Mouse (Mus musculus): ENCODE measurements around the gene Lrrc15. TPM values are rescaled to one million over a fixed set of nuclear protein-coding genes. Genes with fewer than 3 reads are reported as not detected.

The Lrrc15 gene
- polyA plus RNA-seq, 1 experiment from 2014 or later = 1.1 TPM

DNA sequence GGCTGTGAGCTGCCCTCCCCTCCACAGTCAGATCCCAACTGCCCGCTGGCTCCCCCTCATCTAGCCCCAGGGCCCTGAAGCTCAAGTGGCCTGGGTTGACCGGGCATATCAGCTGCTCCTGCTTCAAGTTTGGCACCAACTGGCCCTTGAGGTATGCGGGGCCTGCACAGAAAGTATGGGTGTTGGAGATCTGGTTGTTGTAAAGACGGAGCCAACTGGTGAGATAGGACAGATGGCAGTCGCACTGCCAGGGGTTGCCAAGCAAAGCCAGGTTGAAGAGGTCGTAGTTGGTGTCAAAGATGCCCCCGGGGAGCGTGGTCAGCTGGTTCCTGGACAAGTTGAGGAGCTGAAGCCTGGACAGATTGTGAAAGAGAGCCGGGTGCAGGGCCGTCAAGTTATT is 23.6 kb downstream of the Lrrc15 start:
- Histone ChIP-seq H3K27ac (no peak overlapping the region), H3K36me3 (no peaks in the 10 kb centered on the region)
- 82% methylated on average over 10 of the region's 10 CpGs for WGBS

DNA sequence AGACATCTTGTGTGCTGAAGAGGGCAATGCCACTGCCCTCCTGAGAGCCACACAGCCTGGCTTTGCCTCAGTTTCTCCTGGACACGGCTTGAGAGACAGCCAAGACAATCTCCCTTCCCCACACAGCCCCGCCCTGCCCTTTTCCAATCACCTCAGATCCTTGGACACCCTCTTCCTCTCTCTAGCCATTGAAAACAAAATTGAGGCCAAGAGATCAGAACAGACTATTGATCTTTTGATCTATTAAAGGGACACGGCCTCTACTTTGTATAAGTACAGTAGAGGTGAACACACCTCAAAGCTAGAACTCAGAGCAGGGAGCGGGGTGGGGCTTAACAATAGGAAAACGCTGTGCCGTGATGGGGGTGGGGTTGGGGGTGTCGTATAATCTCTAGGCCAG is 24.6 kb downstream of the Lrrc15 start:
- H3K4me1 ChIP-seq = no peaks in the 10 kb centered on the region
- ATAC-seq (ENCODE audit: insufficient number of reproducible peaks, insufficient read depth, low FRiP score, low TSS enrichment) = no peak
- no peaks in the 10 kb centered on the region for H3K27me3 ChIP-seq
- no peaks in the 10 kb centered on the region for H3K9me3 ChIP-seq
- no peak overlapping the region for H3K9ac ChIP-seq
- H3K36me3 ChIP-seq = no peaks in the 10 kb centered on the region
- no peak overlapping the region for H3K27ac ChIP-seq
- H3K4me2 ChIP-seq (replicated peaks) = no peak overlapping the region
- WGBS = 88% methylated on average over 7 of the region's 7 CpGs
- no peak overlapping the region for H3K4me3 ChIP-seq

More for the DNA sequence above, 23.6 kb downstream of the Lrrc15 start:
- Histone ChIP-seq H3K9me3 (no peaks in the 10 kb centered on the region), H3K4me1 (no peaks in the 10 kb centered on the region), H3K4me2 (replicated peaks) (no peak overlapping the region), H3K4me3 (no peak overlapping the region), H3K9ac (no peak overlapping the region), H3K27me3 (no peaks in the 10 kb centered on the region)
- no peak for ATAC-seq (ENCODE audit: insufficient number of reproducible peaks, insufficient read depth, low FRiP score, low TSS enrichment)

- Histone ChIP-seq H3K27ac (no peak overlapping the region), H3K4me3 (no peak overlapping the region), H3K36me3 (no peaks in the 10 kb centered on the region), H3K27me3 (no peaks in the 10 kb centered on the region), H3K9ac (no peak overlapping the region), H3K4me2 (replicated peaks) (no peak overlapping the region), H3K9me3 (no peaks in the 10 kb centered on the region), H3K4me1 (peaks cover under 1% of the 10 kb centered on the region; the same call in 1 of the 2 replicates)
- ATAC-seq (ENCODE audit: insufficient number of reproducible peaks, insufficient read depth, low FRiP score, low TSS enrichment) = no peak
- WGBS = 78% methylated on average over 9 of the region's 9 CpGs
Measured at GRCm38 (mm10) chr16:30257718-30258117, 25.3 kb downstream of the Lrrc15 start.

- Histone ChIP-seq H3K4me1 (peaks cover 6% of the 10 kb centered on the region; the same call in 1 of the 2 replicates), H3K4me2 (replicated peaks) (no peak overlapping the region), H3K9ac (no peak overlapping the region), H3K9me3 (no peaks in the 10 kb centered on the region), H3K36me3 (no peaks in the 10 kb centered on the region), H3K27me3 (0 out of 2 replicates have a peak, but pooled peaks cover 8% of the 10 kb centered on the region), H3K4me3 (no peak overlapping the region), H3K27ac (no peak overlapping the region)
- no peak for ATAC-seq (ENCODE audit: insufficient number of reproducible peaks, insufficient read depth, low FRiP score, low TSS enrichment)
- WGBS = 51% methylated on average over 7 of the region's 7 CpGs
Measured at GRCm38 (mm10) chr16:30255061-30255460, 28.0 kb downstream of the Lrrc15 start.

GRCm38 (mm10) chr16:30253900-30254299 is 29.2 kb downstream of the Lrrc15 start:
- H3K4me1 ChIP-seq = peaks cover 6% of the 10 kb centered on the region; the same call in 1 of the 2 replicates
- H3K4me2 ChIP-seq (replicated peaks) = no peak overlapping the region
- WGBS = 69% methylated on average over 9 of the region's 9 CpGs
- H3K4me3 ChIP-seq = no peak overlapping the region
- no peak overlapping the region for H3K9ac ChIP-seq
- 0 out of 2 replicates have a peak, but pooled peaks cover 8% of the 10 kb centered on the region for H3K27me3 ChIP-seq
- H3K9me3 ChIP-seq = no peaks in the 10 kb centered on the region
- H3K27ac ChIP-seq = no peak overlapping the region
- H3K36me3 ChIP-seq = no peaks in the 10 kb centered on the region
- no peak for ATAC-seq (ENCODE audit: insufficient number of reproducible peaks, insufficient read depth, low FRiP score, low TSS enrichment)

DNA sequence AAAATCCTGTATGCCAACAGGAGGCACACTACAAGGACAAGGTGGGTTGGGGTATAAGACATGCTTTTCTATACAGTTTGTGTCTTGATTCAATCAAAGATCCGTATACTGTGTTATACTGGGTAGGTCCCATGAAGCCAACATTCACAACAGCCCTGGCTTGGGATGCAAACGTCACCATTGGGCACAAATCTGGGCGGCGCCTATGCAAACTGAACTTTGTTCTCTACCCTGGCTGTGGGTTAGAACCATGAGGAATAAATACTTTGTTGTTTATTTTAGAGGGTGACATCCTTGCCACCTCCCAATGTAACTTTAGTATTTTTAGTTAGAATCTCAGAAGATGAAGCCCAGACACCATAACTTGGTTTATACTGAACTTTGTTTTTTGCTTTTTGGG is 29.7 kb downstream of the Lrrc15 start:
- WGBS = 83% methylated on average over 4 of the region's 4 CpGs
- Histone ChIP-seq H3K4me2 (replicated peaks) (no peak overlapping the region), H3K9me3 (no peaks in the 10 kb centered on the region)

DNA sequence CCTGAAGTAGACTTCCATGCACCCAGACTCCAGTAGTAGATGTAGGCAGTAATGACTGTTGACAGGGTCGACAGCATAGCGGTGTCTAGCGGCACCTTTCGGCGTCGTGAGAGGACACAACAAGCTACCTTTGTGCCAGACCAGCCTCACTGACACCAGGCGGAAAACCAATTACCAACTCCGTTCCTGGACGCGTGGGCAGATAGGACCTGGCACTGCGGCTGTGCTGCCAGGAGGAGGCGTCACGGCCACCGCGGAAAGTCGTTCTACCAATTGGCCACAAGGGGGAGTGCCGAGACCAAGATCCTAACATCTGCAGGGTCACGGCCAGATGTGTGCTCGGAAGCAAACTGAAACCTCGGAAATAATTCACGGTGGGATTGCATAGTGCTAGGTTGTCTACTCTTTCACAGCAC is 31.0 kb downstream of the Lrrc15 start:
- Histone ChIP-seq H3K9me3 (no peaks in the 10 kb centered on the region), H3K27me3 (0 out of 2 replicates have a peak, but pooled peaks cover 8% of the 10 kb centered on the region), H3K36me3 (no peaks in the 10 kb centered on the region), H3K27ac (no peak overlapping the region), H3K4me1 (peaks cover 6% of the 10 kb centered on the region; the same call in 1 of the 2 replicates), H3K4me2 (replicated peaks) (peak overlapping the region; percentile 46), H3K4me3 (0 out of 2 replicates have a peak overlapping the region, but pooled peaks have one; percentile 10), H3K9ac (no peak overlapping the region)
- WGBS = under 1% methylated on average over 21 of the region's 21 CpGs
- ATAC-seq (ENCODE audit: insufficient number of reproducible peaks, insufficient read depth, low FRiP score, low TSS enrichment) = peak; percentile 69; the same call in 1 of the 2 replicates

More for the DNA sequence above, 29.7 kb downstream of the Lrrc15 start:
- H3K27me3 ChIP-seq = 0 out of 2 replicates have a peak, but pooled peaks cover 8% of the 10 kb centered on the region
- H3K27ac ChIP-seq = no peak overlapping the region
- no peak overlapping the region for H3K9ac ChIP-seq
- peaks cover 6% of the 10 kb centered on the region; the same call in 1 of the 2 replicates for H3K4me1 ChIP-seq
- H3K4me3 ChIP-seq = no peak overlapping the region
- no peaks in the 10 kb centered on the region for H3K36me3 ChIP-seq
- no peak for ATAC-seq (ENCODE audit: insufficient number of reproducible peaks, insufficient read depth, low FRiP score, low TSS enrichment)

DNA sequence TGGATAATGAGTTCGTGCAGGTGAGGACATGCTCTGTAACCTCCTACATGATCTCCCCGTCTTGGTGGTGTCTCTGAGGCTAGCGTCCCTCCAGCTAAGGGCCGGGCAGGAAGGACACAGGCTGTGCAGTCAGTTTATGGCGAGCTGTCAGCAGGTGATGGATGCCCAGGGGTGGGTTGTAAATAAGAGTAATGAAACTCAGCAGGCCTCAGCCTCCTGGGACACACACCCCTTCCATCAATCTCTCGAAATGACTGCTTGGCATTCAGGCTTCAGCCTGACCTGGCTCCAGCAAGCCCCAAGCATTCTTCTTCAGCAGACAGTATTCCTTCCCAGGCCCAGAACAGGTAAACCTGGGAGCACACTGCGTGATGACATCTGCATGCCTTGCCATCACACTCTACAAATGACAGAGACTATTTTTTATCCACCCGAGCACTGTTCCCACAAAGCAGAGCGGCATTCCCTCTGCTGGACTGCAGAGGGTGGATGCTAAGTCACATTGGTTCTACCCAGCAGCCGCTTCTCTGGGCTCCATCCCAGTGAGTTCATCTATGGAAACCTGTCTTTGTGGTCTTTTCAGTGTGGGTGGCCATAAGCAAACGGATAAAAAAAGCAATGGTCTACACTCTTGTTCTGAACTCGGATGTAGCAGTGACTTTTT is 38.9 kb downstream of the Lrrc15 start:
- Histone ChIP-seq H3K9ac (no peak overlapping the region), H3K4me1 (peaks cover 13% of the 10 kb centered on the region), H3K27ac (no peak overlapping the region), H3K4me2 (replicated peaks) (no peak overlapping the region), H3K27me3 (no peaks in the 10 kb centered on the region), H3K36me3 (no peaks in the 10 kb centered on the region), H3K9me3 (no peaks in the 10 kb centered on the region), H3K4me3 (no peak overlapping the region)
- WGBS = 79% methylated on average over 12 of the region's 12 CpGs
- ATAC-seq (ENCODE audit: insufficient number of reproducible peaks, insufficient read depth, low FRiP score, low TSS enrichment) = no peak

- no peaks in the 10 kb centered on the region for H3K36me3 ChIP-seq
- peaks cover 18% of the 10 kb centered on the region for H3K4me1 ChIP-seq
- no peak overlapping the region for H3K9ac ChIP-seq
- ATAC-seq (ENCODE audit: insufficient number of reproducible peaks, insufficient read depth, low FRiP score, low TSS enrichment) = no peak
- WGBS = 19% methylated on average over 2 of the region's 2 CpGs
- no peak overlapping the region for H3K27ac ChIP-seq
- no peaks in the 10 kb centered on the region for H3K9me3 ChIP-seq
- no peak overlapping the region for H3K4me3 ChIP-seq
- H3K27me3 ChIP-seq = no peaks in the 10 kb centered on the region
- no peak overlapping the region for H3K4me2 ChIP-seq (replicated peaks)
Measured at GRCm38 (mm10) chr16:30241623-30242022, 41.4 kb downstream of the Lrrc15 start.

GRCm38 (mm10) chr16:30238791-30239190 is 44.3 kb downstream of the Lrrc15 start:
- Histone ChIP-seq H3K4me1 (peaks cover 36% of the 10 kb centered on the region), H3K9ac (no peak overlapping the region), H3K4me3 (no peak overlapping the region), H3K4me2 (replicated peaks) (no peak overlapping the region), H3K36me3 (no peaks in the 10 kb centered on the region), H3K9me3 (no peaks in the 10 kb centered on the region), H3K27ac (no peak overlapping the region), H3K27me3 (no peaks in the 10 kb centered on the region)
- 79% methylated on average over 6 of the region's 6 CpGs for WGBS
- ATAC-seq (ENCODE audit: insufficient number of reproducible peaks, insufficient read depth, low FRiP score, low TSS enrichment) = no peak

- ATAC-seq (ENCODE audit: insufficient number of reproducible peaks, insufficient read depth, low FRiP score, low TSS enrichment) = peak; percentile 77; the same call in 1 of the 2 replicates
- Histone ChIP-seq H3K27me3 (no peaks in the 10 kb centered on the region), H3K4me2 (replicated peaks) (peak overlapping the region; percentile 56), H3K27ac (peak overlapping the region; percentile 87), H3K9ac (peak overlapping the region; percentile 50; the same call in 1 of the 2 replicates), H3K4me3 (peak overlapping the region; percentile 24), H3K36me3 (no peaks in the 10 kb centered on the region), H3K9me3 (no peaks in the 10 kb centered on the region), H3K4me1 (peaks cover 35% of the 10 kb centered on the region)
- WGBS = under 1% methylated on average over 33 of the region's 33 CpGs
Measured at GRCm38 (mm10) chr16:30236091-30236699, 46.9 kb downstream of the Lrrc15 start.

GRCm38 (mm10) chr16:30235577-30235976 is 47.5 kb downstream of the Lrrc15 start:
- ATAC-seq (ENCODE audit: insufficient number of reproducible peaks, insufficient read depth, low FRiP score, low TSS enrichment) = no peak
- H3K4me2 ChIP-seq (replicated peaks) = peak overlapping the region; percentile 56
- H3K4me1 ChIP-seq = peaks cover 36% of the 10 kb centered on the region
- no peaks in the 10 kb centered on the region for H3K9me3 ChIP-seq
- no peaks in the 10 kb centered on the region for H3K36me3 ChIP-seq
- H3K9ac ChIP-seq = no peak overlapping the region
- peak overlapping the region; percentile 87 for H3K27ac ChIP-seq
- no peaks in the 10 kb centered on the region for H3K27me3 ChIP-seq
- WGBS = 18% methylated on average over 2 of the region's 2 CpGs
- H3K4me3 ChIP-seq = no peak overlapping the region
